7 mouse cellular contexts compared by ENCODE assay signal in genomic region chr1:57394051-57394450, GRCm38 (mm10). TPM values are rescaled to one million over a fixed set of nuclear protein-coding genes. Genes with fewer than 3 reads are reported as not detected.
DNase-seq lines count a peak whose midpoint lies in the region; TF ChIP-seq lines count a peak whose summit lies in the region.

No protein-coding gene starts in this region.

- peak; percentile 70 to 74 for DNase-seq in left cerebral cortex, adult 18-20 months (ENCODE audit: low spot score in 2 of 2)
- no peak for DNase-seq in left cerebral cortex, adult 8-10 months (ENCODE audit: low spot score in 2 of 2)
- DNase-seq in adrenal gland, adult 18-20 months (ENCODE audit: low spot score in 2 of 2): peak; percentile 39 to 40
- DNase-seq in embryo, embryonic 11 days: peak; percentile 38
- DNase-seq in layer of hippocampus, postnatal 10 days (ENCODE audit: low spot score in 2 of 2): peak; percentile 61 to 71
- peak; percentile 41 to 52 for DNase-seq in natural killer cell, adult 2 months (ENCODE audit: low spot score in 2 of 2)

- no peaks in the 10 kb centered on the region for H3K27me3 ChIP-seq in E14TG2a.4 (ENCODE audit: insufficient read depth, low read length)

- TF ChIP-seq CTCF in E14TG2a.4 (conservative IDR thresholded peaks at IDR 0.05; ENCODE audit: low read length): peak; percentile 71

- no peaks in the 10 kb centered on the region for H3K9me3 ChIP-seq in E14TG2a.4 (ENCODE audit: low read length)

- peaks cover 57% of the 10 kb centered on the region for H3K36me3 ChIP-seq in E14TG2a.4 (ENCODE audit: insufficient read depth, low read length)

- H3K4me1 ChIP-seq in E14TG2a.4 (replicated peaks; ENCODE audit: low read depth, low read length): 0 out of 2 replicates have a peak, but pooled peaks cover 5% of the 10 kb centered on the region

- H3K4me3 ChIP-seq in E14TG2a.4 (replicated peaks; ENCODE audit: low read length): no peak overlapping the region

RNA-seq across cellular contexts. Expression of gene Maip1, which starts 12.1 kb away (rescaled TPM):
- total RNA-seq in left cerebral cortex, adult 18-20 months (2021): 10 to 100 TPM; 11.6 to 11.9 TPM
- total RNA-seq in left cerebral cortex, adult 8-10 months (2022): 10 to 100 TPM; 11.8 to 14.2 (median 12.7) TPM
- total RNA-seq in adrenal gland, adult 18-20 months (2021): 10 to 100 TPM; 10.2 to 10.5 TPM
- total RNA-seq in layer of hippocampus, postnatal 10 days (2021): 10 to 100 TPM; 10.9 to 11.8 TPM

RNA-seq across cellular contexts. Expression of gene Tyw5, which starts 12.8 kb away (rescaled TPM):
- total RNA-seq in left cerebral cortex, adult 18-20 months (2021): 10 to 100 TPM; 18.2 to 23.1 TPM
- total RNA-seq in left cerebral cortex, adult 8-10 months (2022): 10 to 100 TPM; 21.0 to 24.2 (median 22.9) TPM
- total RNA-seq in adrenal gland, adult 18-20 months (2021): 10 to 100 TPM; 15.5 to 22.3 TPM
- total RNA-seq in layer of hippocampus, postnatal 10 days (2021): 10 to 100 TPM; 22.5 to 30.1 TPM

RNA-seq across cellular contexts. Expression of gene 1700066M21Rik, which starts 16.6 kb away (rescaled TPM):
- 10 to 100 TPM; 21.0 to 21.9 TPM for total RNA-seq in left cerebral cortex, adult 18-20 months (2021)
- 10 to 100 TPM; 19.9 to 23.6 (median 21.9) TPM for total RNA-seq in left cerebral cortex, adult 8-10 months (2022)
- 1 to 10 TPM; 7.5 to 8.3 TPM for total RNA-seq in adrenal gland, adult 18-20 months (2021)
- total RNA-seq in layer of hippocampus, postnatal 10 days (2021): 10 to 100 TPM; 19.9 to 21.5 TPM

Comparison
In these comparisons a context has a peak if more than half of its experiments do, and no peak if none do; other contexts are left out.
1. DNase-seq: peak in left cerebral cortex, adult 18-20 months (2 of 2), adrenal gland, adult 18-20 months (2 of 2), embryo, embryonic 11 days (single experiment), layer of hippocampus, postnatal 10 days (2 of 2) and natural killer cell, adult 2 months (2 of 2); none in left cerebral cortex, adult 8-10 months (0 of 2).